Comparison of ENCODE assay signal across 18 mouse cellular contexts in the genomic region with DNA sequence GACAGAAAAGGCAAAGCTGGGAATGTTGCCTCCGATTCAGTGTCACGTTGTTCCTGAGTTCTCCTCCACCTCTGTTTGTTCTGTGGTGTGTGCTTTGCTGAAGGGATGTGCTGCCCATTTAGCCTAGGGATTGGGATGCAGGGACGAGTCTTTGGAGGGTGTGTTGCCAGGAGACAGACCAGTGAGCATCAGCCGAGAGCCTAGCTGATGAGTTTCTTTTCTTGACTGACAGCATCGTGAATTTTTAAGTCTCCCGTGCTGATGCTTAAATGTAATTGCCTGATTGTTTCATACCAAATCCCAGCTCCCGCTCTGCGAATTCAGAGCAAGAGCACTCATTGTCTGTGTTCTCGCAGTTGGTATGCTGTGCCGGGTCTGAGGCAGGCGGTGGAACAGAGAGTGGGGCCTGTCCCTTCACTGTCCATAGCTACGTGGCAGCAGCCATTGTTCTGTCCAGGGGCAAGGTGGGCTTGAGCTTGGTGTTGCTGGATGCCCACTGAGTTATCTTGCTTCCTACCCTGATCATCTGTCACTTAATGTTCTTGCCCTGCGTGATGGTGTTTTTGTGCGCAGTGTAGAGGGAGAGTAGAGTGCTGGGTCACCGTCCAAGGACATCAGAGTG.
A peak's percentile ranks its signal among the peaks of the same experiment; 100 is the strongest.
DNase-seq lines count a peak whose midpoint lies in the region; ATAC-seq lines count a peak whose summit lies in the region.
"Had no signal": no experiment of that assay in that cellular context is flagged by ENCODE, and none has a peak within 500 bp of the region (broad histone marks: within the 10 kb centered on the region; RNA-seq: fewer than 3 reads in every experiment).

No protein-coding gene starts in this region.

- H3K9ac ChIP-seq in neural tube, embryonic 13.5 days: peak overlapping the region; percentile 49; the same call in 1 of the 2 replicates
- H3K9ac ChIP-seq in hindbrain, embryonic 12.5 days: no peak overlapping the region
- no peak overlapping the region for H3K9ac ChIP-seq in midbrain, embryonic 12.5 days (replicated peaks)
- no peak overlapping the region for H3K9ac ChIP-seq in intestine, embryonic 15.5 days
- H3K9ac ChIP-seq: liver, embryonic 15.5 days had no signal

- 43% methylated on average over 15 of the region's 15 CpGs for WGBS in neural tube, embryonic 13.5 days
- WGBS in hindbrain, embryonic 12.5 days: 57% methylated on average over 15 of the region's 15 CpGs
- 53% methylated on average over 15 of the region's 15 CpGs for WGBS in midbrain, embryonic 12.5 days
- whole genome bisulfite sequencing in intestine, embryonic 15.5 days: 80% methylated on average over 15 of the region's 15 CpGs

- no peaks in the 10 kb centered on the region for H3K27me3 ChIP-seq in neural tube, embryonic 13.5 days
- H3K27me3 ChIP-seq in hindbrain, embryonic 12.5 days: no peaks in the 10 kb centered on the region
- H3K27me3 ChIP-seq in midbrain, embryonic 12.5 days: no peaks in the 10 kb centered on the region
- no peaks in the 10 kb centered on the region for H3K27me3 ChIP-seq in intestine, embryonic 15.5 days (replicated peaks)
- H3K27me3 ChIP-seq: liver, embryonic 15.5 days had no signal

- H3K4me2 ChIP-seq in neural tube, embryonic 13.5 days: no peak overlapping the region
- H3K4me2 ChIP-seq in hindbrain, embryonic 12.5 days (replicated peaks): no peak overlapping the region
- H3K4me2 ChIP-seq in midbrain, embryonic 12.5 days (replicated peaks): no peak overlapping the region
- H3K4me2 ChIP-seq in intestine, embryonic 15.5 days (replicated peaks): no peak overlapping the region
- H3K4me2 ChIP-seq: liver, embryonic 15.5 days had no signal

- ATAC-seq in neural tube, embryonic 13.5 days (ENCODE audit: low read depth): no peak
- ATAC-seq in hindbrain, embryonic 12.5 days (ENCODE audit: low FRiP score): no peak
- 0 out of 2 replicates have a peak, but pooled peaks have one; percentile 41 for ATAC-seq in midbrain, embryonic 12.5 days (ENCODE audit: low FRiP score, low read depth)
- no peak for ATAC-seq in intestine, embryonic 15.5 days

- no peaks in the 10 kb centered on the region for H3K36me3 ChIP-seq in neural tube, embryonic 13.5 days
- H3K36me3 ChIP-seq in hindbrain, embryonic 12.5 days: no peaks in the 10 kb centered on the region
- H3K36me3 ChIP-seq in midbrain, embryonic 12.5 days: no peaks in the 10 kb centered on the region
- no peaks in the 10 kb centered on the region for H3K36me3 ChIP-seq in intestine, embryonic 15.5 days
- H3K36me3 ChIP-seq: heart, embryonic 10.5 days; liver, embryonic 15.5 days had no signal

- no peaks in the 10 kb centered on the region for H3K9me3 ChIP-seq in neural tube, embryonic 13.5 days
- H3K9me3 ChIP-seq in hindbrain, embryonic 12.5 days (replicated peaks): no peaks in the 10 kb centered on the region
- no peaks in the 10 kb centered on the region for H3K9me3 ChIP-seq in midbrain, embryonic 12.5 days
- H3K9me3 ChIP-seq in intestine, embryonic 15.5 days: no peaks in the 10 kb centered on the region
- H3K9me3 ChIP-seq: heart, embryonic 10.5 days; liver, embryonic 15.5 days had no signal

- no peak for DNase-seq in neural tube, embryonic 10.5 days (ENCODE audit: extremely low spot score, low spot score)
- no peak for DNase-seq in adrenal gland, postnatal 14 days
- no peak for DNase-seq in heart, postnatal 10 days
- DNase-seq: adrenal gland, adult 8-10 months; cerebellum, adult 8-10 months; gastrocnemius, postnatal 14 days; heart, postnatal 4 days; kidney, adult 18-20 months; kidney, postnatal 36 days; left cerebral cortex, postnatal 4 days; lung, postnatal 36 days; thymus, postnatal 36 days had no signal

- H3K4me1 ChIP-seq in neural tube, embryonic 13.5 days (replicated peaks): peaks cover 71% of the 10 kb centered on the region
- peaks cover 24% of the 10 kb centered on the region for H3K4me1 ChIP-seq in hindbrain, embryonic 12.5 days
- H3K4me1 ChIP-seq in midbrain, embryonic 12.5 days: peaks cover 37% of the 10 kb centered on the region
- peaks cover 7% of the 10 kb centered on the region for H3K4me1 ChIP-seq in intestine, embryonic 15.5 days (replicated peaks)

- H3K27ac ChIP-seq in neural tube, embryonic 13.5 days (replicated peaks): peak overlapping the region; percentile 90
- peak overlapping the region; percentile 30; the same call in 1 of the 2 replicates for H3K27ac ChIP-seq in hindbrain, embryonic 12.5 days
- peak overlapping the region; percentile 68 for H3K27ac ChIP-seq in midbrain, embryonic 12.5 days (replicated peaks)
- no peak overlapping the region for H3K27ac ChIP-seq in intestine, embryonic 15.5 days
- H3K27ac ChIP-seq: heart, embryonic 10.5 days; liver, embryonic 15.5 days had no signal

- intact Hi-C loops in heart, postnatal 10 days (cut with DNase I): loop anchor here (5.0 kb wide), 4 partner anchors 72 to 1357 kb away; no protein-coding TSS in a partner anchor

- no peak overlapping the region for H3K4me3 ChIP-seq in neural tube, embryonic 13.5 days
- H3K4me3 ChIP-seq in hindbrain, embryonic 12.5 days: no peak overlapping the region
- H3K4me3 ChIP-seq in midbrain, embryonic 12.5 days: no peak overlapping the region
- H3K4me3 ChIP-seq in intestine, embryonic 15.5 days (replicated peaks): no peak overlapping the region
- H3K4me3 ChIP-seq: heart, embryonic 10.5 days; liver, embryonic 15.5 days had no signal
